Mouse (Mus musculus) limb, embryonic 15.5 days (tissue): ENCODE measurements around the gene Agpat4. TPM values are rescaled to one million over a fixed set of nuclear protein-coding genes. Genes with fewer than 3 reads are reported as not detected.

ENCODE experiments used
- ATAC-seq: fragments of 200-750 bp; cut with Nextera tagmentation; 2 replicates; pipeline ENCODE4 v1.8.0; 2017; ENCODE audit warnings: low read depth, moderate TSS enrichment; ENCODE audit not compliant: insufficient number of reproducible peaks, low FRiP score, low TSS enrichment
- H3K27ac ChIP-seq: fragments of 300-500 bp; sonication (generic); 2 replicates; pipeline ENCODE4 v1.5.1; 2015; ENCODE audit warnings: moderate library complexity, mild to moderate bottlenecking, inconsistent platforms
- H3K27me3 ChIP-seq: fragments of 300-500 bp; sonication (generic); 2 replicates; pipeline ENCODE4 v1.6.1; 2015; ENCODE audit warnings: inconsistent platforms
- H3K36me3 ChIP-seq: fragments of 300-500 bp; sonication (generic); 2 replicates; pipeline ENCODE4 v1.6.1; 2015; ENCODE audit warnings: inconsistent platforms
- H3K4me1 ChIP-seq: fragments of 300-500 bp; sonication (generic); 2 replicates; pipeline ENCODE4 v1.6.1; 2015; ENCODE audit warnings: inconsistent platforms
- H3K4me2 ChIP-seq: fragments of 300-500 bp; sonication (generic); 2 replicates; pipeline ENCODE4 v1.6.1; 2015; ENCODE audit warnings: mild to moderate bottlenecking, inconsistent platforms
- H3K4me3 ChIP-seq: fragments of 300-500 bp; sonication (generic); 2 replicates; pipeline ENCODE4 v1.5.1; 2015; ENCODE audit warnings: mild to moderate bottlenecking, inconsistent platforms
- H3K9ac ChIP-seq: fragments of 300-500 bp; sonication (generic); 2 replicates; pipeline ENCODE4 v1.6.1; 2015; ENCODE audit warnings: inconsistent platforms
- H3K9me3 ChIP-seq: fragments of 300-500 bp; sonication (generic); 2 replicates; pipeline ENCODE4 v1.6.1; 2016; ENCODE audit warnings: inconsistent platforms
- WGBS: fragments of 180-500 bp; shearing (Covaris S2); methylation state at CpG from one replicate; pipeline ENCODE4 v1.1.7; 2015; 5-methylcytosine and 5-hydroxymethylcytosine counted together
- polyA plus RNA-seq: library from polyadenylated mRNA; unstranded; fragments of >200 nt; fragmentation: Nextera tagmentation; extraction: Ambion mirVana; gene quantifications from 2 replicates; pipeline ENCODE4 v1.2.1, GENCODE M21; 2015

The Agpat4 gene
- polyA plus RNA-seq, 1 experiment from 2014 or later = 57.7 TPM

DNA sequence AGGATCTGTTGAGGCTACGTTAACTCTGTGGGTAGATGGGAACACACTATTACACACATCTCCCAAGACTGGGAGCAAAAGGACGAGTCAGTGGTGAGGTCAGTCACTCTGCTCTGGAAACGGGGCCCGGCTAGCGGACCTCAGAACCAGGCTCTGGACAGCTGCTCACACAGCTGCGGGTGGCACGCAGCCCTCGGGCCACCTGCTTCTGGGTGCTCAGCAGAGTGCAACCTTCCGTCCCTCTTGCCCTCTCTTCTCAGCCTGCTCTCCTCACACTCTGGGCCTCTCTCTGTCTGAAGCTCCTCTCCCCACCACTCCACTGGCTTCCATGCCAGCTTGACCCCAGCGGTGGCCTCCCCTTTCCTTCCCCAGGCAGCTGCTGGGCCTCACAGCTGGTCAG, 150.0 kb downstream of the Agpat4 start:
- Histone ChIP-seq H3K9ac (no peak overlapping the region), H3K4me1 (peaks cover 34% of the 10 kb centered on the region), H3K9me3 (no peaks in the 10 kb centered on the region), H3K36me3 (peaks cover 22% of the 10 kb centered on the region), H3K27me3 (no peaks in the 10 kb centered on the region), H3K4me3 (no peak overlapping the region), H3K27ac (0 out of 2 replicates have a peak overlapping the region, but pooled peaks have one; percentile 17), H3K4me2 (no peak overlapping the region)
- WGBS = 82% methylated on average over 10 of the region's 10 CpGs
- ATAC-seq = peak; percentile 23; the same call in 1 of the 2 replicates

Other genes with a start within 250 kb of the Agpat4 start
- gene Map3k4, start 200.1 kb downstream of the Agpat4 start, polyA plus RNA-seq = 38.8 and 41.6 TPM in 2 replicates